In genomic region chr2:135823690-135824089, GRCm38 (mm10) we compare ENCODE assay signal across 22 mouse cellular contexts.
A peak's percentile ranks its signal among the peaks of the same experiment; 100 is the strongest.
DNase-seq lines count a peak whose midpoint lies in the region; ATAC-seq lines count a peak whose summit lies in the region.
"Had no signal": no experiment of that assay in that cellular context is flagged by ENCODE, and none has a peak within 500 bp of the region (broad histone marks: within the 10 kb centered on the region; RNA-seq: fewer than 3 reads in every experiment).

No protein-coding gene starts in this region.

- WGBS in heart, embryonic 11.5 days (ENCODE audit: insufficient replicate concordance) = 90% methylated on average over 1 of the region's 1 CpGs

- no peak overlapping the region for H3K9ac ChIP-seq in heart, embryonic 11.5 days (ENCODE audit: low read depth, low read length)
- H3K9ac ChIP-seq: embryonic facial prominence, embryonic 12.5 days; forebrain, embryonic 13.5 days; forebrain, embryonic 15.5 days; forebrain, postnatal 0 days had no signal

- peak; percentile 13 for DNase-seq in heart, adult 11 months
- no peak for DNase-seq in gastrocnemius, adult 8-10 months (ENCODE audit: low spot score in 2 of 2)
- DNase-seq in cerebellum, adult 9-10 months = no peak
- no peak for DNase-seq in kidney, adult 11 months
- DNase-seq: adrenal gland, adult 2 months; adrenal gland, postnatal 10 days; adrenal gland, postnatal 25 days; B cell, adult 2 months; cerebellum, adult 11 months; cerebellum, adult 18-20 months; cerebellum, adult 8-10 months; cerebellum, postnatal 10 days; cerebellum, postnatal 25 days; forebrain, postnatal 0 days had no signal

- H3K36me3 ChIP-seq in heart, embryonic 11.5 days (ENCODE audit: control insufficient read depth, insufficient read depth, low read length) = no peaks in the 10 kb centered on the region
- H3K36me3 ChIP-seq: embryonic facial prominence, embryonic 10.5 days; embryonic facial prominence, embryonic 12.5 days; forebrain, embryonic 15.5 days had no signal

- H3K4me1 ChIP-seq in heart, embryonic 11.5 days (ENCODE audit: control insufficient read depth, insufficient read depth, low read length) = peaks cover 2% of the 10 kb centered on the region; the same call in 1 of the 2 replicates
- H3K4me1 ChIP-seq: embryonic facial prominence, embryonic 10.5 days; embryonic facial prominence, embryonic 12.5 days; forebrain, embryonic 13.5 days had no signal

- no peak overlapping the region for H3K4me2 ChIP-seq in heart, embryonic 11.5 days
- H3K4me2 ChIP-seq: embryonic facial prominence, embryonic 12.5 days; forebrain, embryonic 13.5 days; forebrain, embryonic 15.5 days had no signal

- no peaks in the 10 kb centered on the region for H3K9me3 ChIP-seq in heart, embryonic 11.5 days (replicated peaks; ENCODE audit: control insufficient read depth, low read length)
- H3K9me3 ChIP-seq: embryonic facial prominence, embryonic 10.5 days; embryonic facial prominence, embryonic 12.5 days; forebrain, embryonic 13.5 days; forebrain, embryonic 15.5 days had no signal

- H3K27me3 ChIP-seq in heart, embryonic 11.5 days (ENCODE audit: control insufficient read depth, insufficient read depth, low read length) = no peaks in the 10 kb centered on the region
- H3K27me3 ChIP-seq: embryonic facial prominence, embryonic 12.5 days; forebrain, embryonic 13.5 days; forebrain, embryonic 15.5 days; Patski had no signal

- no peak overlapping the region for H3K27ac ChIP-seq in heart, embryonic 11.5 days (ENCODE audit: low read depth, low read length)
- H3K27ac ChIP-seq: embryonic facial prominence, embryonic 10.5 days; embryonic facial prominence, embryonic 12.5 days; forebrain, embryonic 13.5 days; forebrain, embryonic 15.5 days had no signal

- no peak overlapping the region for H3K4me3 ChIP-seq in heart, embryonic 11.5 days (ENCODE audit: low read depth, low read length)
- H3K4me3 ChIP-seq: embryonic facial prominence, embryonic 10.5 days; embryonic facial prominence, embryonic 12.5 days; forebrain, embryonic 13.5 days; forebrain, embryonic 15.5 days had no signal

- ATAC-seq in heart, embryonic 11.5 days (replicated peaks; ENCODE audit: insufficient number of reproducible peaks, low FRiP score, low TSS enrichment) = no peak
- peak; percentile 73 for ATAC-seq in CD4-positive, CD25-positive, alpha-beta regulatory T cell, adult 4 months
- ATAC-seq in activated CD4-positive, CD25-positive, alpha-beta regulatory T cell, adult 4 months = peak; percentile 68
- ATAC-seq: forebrain, embryonic 13.5 days; forebrain, embryonic 15.5 days; forebrain, postnatal 0 days; Patski had no signal
